Mouse (Mus musculus) left cerebral cortex, adult 18-20 months (tissue): ENCODE measurements around the gene Pm20d1. TPM values are rescaled to one million over a fixed set of nuclear protein-coding genes. Genes with fewer than 3 reads are reported as not detected.
A peak's percentile ranks its signal among the peaks of the same experiment; 100 is the strongest.
"Not testable (repeated sequence)": the region's sequence is repeated elsewhere in the genome, so short reads cannot be mapped to it uniquely, and the experiment has no call there.

Experiments used
- DNase-seq, 2 experiments: peaks; one replicate each; pipeline ENCODE4 v3.0.0; 2021 to 2022; ENCODE audit warnings: low spot score in 2 of 2, mixed read lengths in 1 of 2
- total RNA-seq, 2 experiments: library from RNA; stranded (reverse); gene quantifications; 2 replicates each; pipeline ENCODE4 v1.2.3; 2021

The Pm20d1 gene
- total RNA-seq, 2 experiments from 2014 or later: 1.5 to 1.8 TPM

- no peak for DNase-seq
Observed at GRCm38 (mm10) chr1:131771440-131771839, 25.7 kb upstream of the Pm20d1 start.

GRCm38 (mm10) chr1:131794591-131794990 lies 2.6 kb upstream of the Pm20d1 start:
- DNase-seq: no peak

- no peak for DNase-seq
Observed at GRCm38 (mm10) chr1:131795171-131795570, 2.0 kb upstream of the Pm20d1 start.

- DNase-seq: no peak
Observed at GRCm38 (mm10) chr1:131800001-131800400, 2.8 kb downstream of the Pm20d1 start.

GRCm38 (mm10) chr1:131801071-131801470 lies 3.9 kb downstream of the Pm20d1 start:
- DNase-seq: no peak

GRCm38 (mm10) chr1:131802652-131803051 lies 5.5 kb downstream of the Pm20d1 start:
- no peak for DNase-seq

- no peak for DNase-seq
Observed at GRCm38 (mm10) chr1:131804166-131804565, 7.0 kb downstream of the Pm20d1 start.

GRCm38 (mm10) chr1:131808986-131809385 lies 11.8 kb downstream of the Pm20d1 start:
- no peak for DNase-seq

- no peak for DNase-seq
Observed at GRCm38 (mm10) chr1:131809651-131810050, 12.5 kb downstream of the Pm20d1 start.

- no peak for DNase-seq
Observed at GRCm38 (mm10) chr1:131811393-131811792, 14.2 kb downstream of the Pm20d1 start.

- DNase-seq: no peak
Observed at GRCm38 (mm10) chr1:131812006-131812405, 14.8 kb downstream of the Pm20d1 start.

GRCm38 (mm10) chr1:131812631-131813295 lies 15.6 kb downstream of the Pm20d1 start:
- no peak for DNase-seq

GRCm38 (mm10) chr1:131813731-131814130 lies 16.6 kb downstream of the Pm20d1 start:
- no peak for DNase-seq

- DNase-seq: no peak
Observed at GRCm38 (mm10) chr1:131814191-131814590, 17.0 kb downstream of the Pm20d1 start.

GRCm38 (mm10) chr1:131816886-131817285 lies 19.7 kb downstream of the Pm20d1 start:
- DNase-seq: no peak

GRCm38 (mm10) chr1:131820353-131820752 lies 23.2 kb downstream of the Pm20d1 start:
- not testable (repeated sequence) for DNase-seq

- peak in 1 of 2 experiments; percentile 42 for DNase-seq
Observed at GRCm38 (mm10) chr1:131820887-131821328, 23.7 kb downstream of the Pm20d1 start.

GRCm38 (mm10) chr1:131822292-131822691 lies 25.1 kb downstream of the Pm20d1 start:
- no peak for DNase-seq

GRCm38 (mm10) chr1:131822856-131823492 lies 25.8 kb downstream of the Pm20d1 start:
- no peak for DNase-seq

GRCm38 (mm10) chr1:131823563-131823962 lies 26.4 kb downstream of the Pm20d1 start:
- peak; percentile 42 to 49 for DNase-seq

- no peak for DNase-seq
Observed at GRCm38 (mm10) chr1:131824528-131825181, 27.5 kb downstream of the Pm20d1 start.

- DNase-seq: no peak
Observed at GRCm38 (mm10) chr1:131827207-131827786, 30.1 kb downstream of the Pm20d1 start, which contains the start of gene Slc41a1. Slc41a1 (plus strand) TSS chr1:131827493.
